ENCODE assay signal across 21 mouse cellular contexts in genomic region chrX:77013890-77014289, GRCm38 (mm10).
DNase-seq lines count a peak whose midpoint lies in the region; ATAC-seq and TF ChIP-seq lines count a peak whose summit lies in the region.
"Had no signal": no experiment of that assay in that cellular context is flagged by ENCODE, and none has a peak within 500 bp of the region (broad histone marks: within the 10 kb centered on the region; RNA-seq: fewer than 3 reads in every experiment).

No protein-coding gene starts in this region.

- peak; percentile 73; the same call in 1 of the 2 replicates for ATAC-seq in forebrain, postnatal 0 days
- ATAC-seq in midbrain, embryonic 15.5 days (replicated peaks), result 0 out of 2 replicates have a peak, but pooled peaks have one; percentile 52
- ATAC-seq in midbrain, embryonic 13.5 days, result no peak
- ATAC-seq: forebrain, embryonic 14.5 days had no signal

- H3K9ac ChIP-seq in forebrain, postnatal 0 days, result no peak overlapping the region
- H3K9ac ChIP-seq in midbrain, embryonic 15.5 days, result no peak overlapping the region
- H3K9ac ChIP-seq in midbrain, embryonic 13.5 days (replicated peaks), result no peak overlapping the region
- H3K9ac ChIP-seq: embryonic facial prominence, embryonic 13.5 days; embryonic facial prominence, embryonic 15.5 days had no signal

- WGBS in forebrain, postnatal 0 days, result 69% methylated on average over 1 of the region's 1 CpGs
- WGBS in forebrain, embryonic 10.5 days, result 80% methylated on average over 1 of the region's 1 CpGs
- WGBS in midbrain, embryonic 15.5 days, result 78% methylated on average over 1 of the region's 1 CpGs
- 83% methylated on average over 1 of the region's 1 CpGs for WGBS in midbrain, embryonic 13.5 days

- TF ChIP-seq CTCF in forebrain, postnatal 0 days (IDR thresholded peaks at IDR 0.05; ENCODE audit: low read depth), result no peak
- TF ChIP-seq CTCF in brain, embryonic 14.5 days (IDR thresholded peaks at IDR 0.05; ENCODE audit: borderline replicate concordance, extremely low read depth, insufficient read depth, insufficient read length), result no peak
- TF ChIP-seq CTCF in left cerebral cortex, adult 2 months (IDR thresholded peaks at IDR 0.05), result no peak

- H3K9me3 ChIP-seq in forebrain, postnatal 0 days (ENCODE audit: low read length), result no peaks in the 10 kb centered on the region
- no peaks in the 10 kb centered on the region for H3K9me3 ChIP-seq in forebrain, embryonic 10.5 days
- no peaks in the 10 kb centered on the region for H3K9me3 ChIP-seq in midbrain, embryonic 15.5 days
- H3K9me3 ChIP-seq in midbrain, embryonic 13.5 days, result no peaks in the 10 kb centered on the region
- H3K9me3 ChIP-seq: embryonic facial prominence, embryonic 13.5 days; embryonic facial prominence, embryonic 15.5 days had no signal

- TF ChIP-seq POLR2A in brain, embryonic 14.5 days (IDR thresholded peaks at IDR 0.05; ENCODE audit: borderline replicate concordance, extremely low read depth, insufficient read depth, insufficient read length, poor library complexity, severe bottlenecking), result no peak

- intact Hi-C loops in left cerebral cortex, adult 2 months (cut with DNase I), result no loop called here

- no peaks in the 10 kb centered on the region for H3K27me3 ChIP-seq in forebrain, postnatal 0 days (ENCODE audit: insufficient read depth, low read length)
- H3K27me3 ChIP-seq in forebrain, embryonic 10.5 days (ENCODE audit: poor library complexity, severe bottlenecking), result no peaks in the 10 kb centered on the region
- H3K27me3 ChIP-seq in midbrain, embryonic 15.5 days (replicated peaks), result no peaks in the 10 kb centered on the region
- no peaks in the 10 kb centered on the region for H3K27me3 ChIP-seq in midbrain, embryonic 13.5 days
- H3K27me3 ChIP-seq: embryonic facial prominence, embryonic 13.5 days; embryonic facial prominence, embryonic 15.5 days had no signal

- peak; percentile 8 for DNase-seq in forebrain, postnatal 0 days
- no peak for DNase-seq in forebrain, embryonic 10.5 days (ENCODE audit: extremely low spot score, low spot score)
- DNase-seq in brain, adult 2 months (ENCODE audit: low read depth, low spot score), result peak; percentile 29
- peak; percentile 13 for DNase-seq in brain, embryonic 14.5 days (ENCODE audit: low read depth)
- no peak for DNase-seq in left cerebral cortex, adult 2 months (ENCODE audit: extremely low spot score in 1 of 2, low spot score in 2 of 2)
- no peak for DNase-seq in kidney, postnatal 25 days
- DNase-seq: adrenal gland, adult 2 months; adrenal gland, postnatal 10 days; adrenal gland, postnatal 25 days; cerebellum, adult 11 months; cerebellum, adult 18-20 months; cerebellum, adult 8-10 months; cerebellum, adult 9-11 months; cerebellum, postnatal 36 days; embryo, embryonic 11 days had no signal

- H3K4me3 ChIP-seq in forebrain, postnatal 0 days (ENCODE audit: low read depth, low read length), result no peak overlapping the region
- no peak overlapping the region for H3K4me3 ChIP-seq in forebrain, embryonic 10.5 days
- no peak overlapping the region for H3K4me3 ChIP-seq in midbrain, embryonic 15.5 days
- H3K4me3 ChIP-seq in midbrain, embryonic 13.5 days (replicated peaks), result no peak overlapping the region
- no peak overlapping the region for H3K4me3 ChIP-seq in left cerebral cortex, adult 2 months
- H3K4me3 ChIP-seq: embryonic facial prominence, embryonic 13.5 days; embryonic facial prominence, embryonic 15.5 days; erythroblast, embryonic 14.5 days had no signal

- no peaks in the 10 kb centered on the region for H3K4me1 ChIP-seq in forebrain, postnatal 0 days (ENCODE audit: insufficient read depth)
- peaks cover 3% of the 10 kb centered on the region; the same call in 1 of the 2 replicates for H3K4me1 ChIP-seq in forebrain, embryonic 10.5 days
- no peaks in the 10 kb centered on the region for H3K4me1 ChIP-seq in midbrain, embryonic 15.5 days
- no peaks in the 10 kb centered on the region for H3K4me1 ChIP-seq in midbrain, embryonic 13.5 days (replicated peaks)
- H3K4me1 ChIP-seq: embryonic facial prominence, embryonic 13.5 days; embryonic facial prominence, embryonic 15.5 days had no signal

- H3K36me3 ChIP-seq in forebrain, postnatal 0 days (ENCODE audit: insufficient read depth), result no peaks in the 10 kb centered on the region
- no peaks in the 10 kb centered on the region for H3K36me3 ChIP-seq in forebrain, embryonic 10.5 days (replicated peaks)
- H3K36me3 ChIP-seq in midbrain, embryonic 15.5 days (replicated peaks), result no peaks in the 10 kb centered on the region
- H3K36me3 ChIP-seq in midbrain, embryonic 13.5 days, result no peaks in the 10 kb centered on the region
- H3K36me3 ChIP-seq: embryonic facial prominence, embryonic 13.5 days; embryonic facial prominence, embryonic 15.5 days had no signal

- no peak overlapping the region for H3K27ac ChIP-seq in forebrain, postnatal 0 days (ENCODE audit: low read depth, low read length)
- H3K27ac ChIP-seq in forebrain, embryonic 10.5 days, result no peak overlapping the region
- H3K27ac ChIP-seq in midbrain, embryonic 15.5 days, result no peak overlapping the region
- no peak overlapping the region for H3K27ac ChIP-seq in midbrain, embryonic 13.5 days
- H3K27ac ChIP-seq in left cerebral cortex, adult 2 months, result no peak overlapping the region
- H3K27ac ChIP-seq: embryonic facial prominence, embryonic 13.5 days; embryonic facial prominence, embryonic 15.5 days had no signal

- no peak overlapping the region for H3K4me2 ChIP-seq in forebrain, postnatal 0 days (ENCODE audit: low read depth)
- no peak overlapping the region for H3K4me2 ChIP-seq in midbrain, embryonic 15.5 days
- H3K4me2 ChIP-seq in midbrain, embryonic 13.5 days (replicated peaks), result no peak overlapping the region
- H3K4me2 ChIP-seq: embryonic facial prominence, embryonic 13.5 days; embryonic facial prominence, embryonic 15.5 days had no signal

Comparison
In these comparisons a context has a peak if more than half of its experiments do, and no peak if none do; other contexts are left out.
1. DNase-seq: peak in forebrain, postnatal 0 days (single experiment), brain, adult 2 months (single experiment) and brain, embryonic 14.5 days (single experiment); none in forebrain, embryonic 10.5 days (single experiment), left cerebral cortex, adult 2 months (0 of 2) and kidney, postnatal 25 days (0 of 2).